Mouse (Mus musculus) ES-E14 (cell line): ENCODE measurements around the gene Mycbp. TPM values are rescaled to one million over a fixed set of nuclear protein-coding genes. Genes with fewer than 3 reads are reported as not detected.

Experiments used
- DNase-seq: peaks from one replicate; pipeline ENCODE4 v3.0.0-alpha.2; 2013; ENCODE audit warnings: low read depth, low spot score
- H3K27ac ChIP-seq: 2 replicates; pipeline ENCODE4 v1.5.1; 2012; ENCODE audit warnings: low read depth, mild to moderate bottlenecking, low read length, moderate library complexity, mixed read lengths; ENCODE audit not compliant: poor library complexity, insufficient read depth, severe bottlenecking
- H3K36me3 ChIP-seq: 2 replicates; pipeline ENCODE4 v1.6.1; 2012; ENCODE audit warnings: mild to moderate bottlenecking, low read length, moderate library complexity, mixed read lengths; ENCODE audit not compliant: control insufficient read depth, poor library complexity, insufficient read depth, severe bottlenecking
- H3K4me1 ChIP-seq, 2 experiments: fragments of 150-350 bp in 1 of 2; sonication (generic) in 1 of 2; 2 replicates each; pipeline ENCODE4 v1.6.1; 2012; ENCODE audit warnings: low read length in 2 of 2, mild to moderate bottlenecking in 1 of 2, mixed read lengths in 1 of 2; ENCODE audit not compliant: control insufficient read depth in 2 of 2, insufficient read depth in 2 of 2, poor library complexity in 1 of 2
- H3K4me3 ChIP-seq, 2 experiments: fragments of 150-350 bp in 1 of 2; sonication (generic) in 1 of 2; 2 replicates each; pipeline ENCODE4 v1.5.1; 2012; ENCODE audit warnings: low read length in 2 of 2, low read depth in 1 of 2, mild to moderate bottlenecking in 1 of 2, mixed read lengths in 1 of 2; ENCODE audit not compliant: insufficient read depth in 1 of 2, poor library complexity in 1 of 2, severe bottlenecking in 1 of 2
- H3K9ac ChIP-seq: 2 replicates; pipeline ENCODE4 v1.6.1; 2012; ENCODE audit warnings: low read depth, mild to moderate bottlenecking, low read length, mixed read lengths; ENCODE audit not compliant: poor library complexity, insufficient read depth, severe bottlenecking
- H3K9me3 ChIP-seq: fragments of 150-350 bp; sonication (generic); 2 replicates; pipeline ENCODE4 v1.6.1; 2012; ENCODE audit warnings: low read depth, mild to moderate bottlenecking, low read length; ENCODE audit not compliant: control insufficient read depth, insufficient read depth
- CHD2 ChIP-seq: IDR thresholded peaks from 2 replicates; pipeline ENCODE4 v1.6.1; 2014; ENCODE audit warnings: mild to moderate bottlenecking, low read depth, low read length, inconsistent platforms
- HCFC1 ChIP-seq: IDR thresholded peaks from 2 replicates; pipeline ENCODE4 v1.6.1; 2012; ENCODE audit warnings: low read length, inconsistent platforms, borderline replicate concordance; ENCODE audit not compliant: insufficient read depth
- MAFK ChIP-seq: IDR thresholded peaks from 2 replicates; pipeline ENCODE4 v1.6.1; 2014; ENCODE audit warnings: mild to moderate bottlenecking, low read depth, low read length, inconsistent platforms; ENCODE audit not compliant: insufficient read depth
- ZC3H11A ChIP-seq: IDR thresholded peaks from 2 replicates; pipeline ENCODE4 v1.6.1; 2012; ENCODE audit warnings: low read depth, mild to moderate bottlenecking, inconsistent platforms, low read length, borderline replicate concordance
- ZNF384 ChIP-seq: IDR thresholded peaks from 2 replicates; pipeline ENCODE4 v1.6.1; 2012; ENCODE audit warnings: low read depth, low read length, inconsistent platforms
- in situ Hi-C, 2 experiments: fragments of 600-800 bp; cut with MboI; formaldehyde crosslinking; loops; one replicate each; pipeline ENCODE4 v1.15.1; 2025; ENCODE audit warnings: low sequenced_read_pairs in 2 of 2, inconsistent platforms in 1 of 2; ENCODE audit not compliant: unreplicated experiment in 2 of 2
- total RNA-seq: library from RNA; depleted of rRNA; stranded (reverse); fragments of 300-350 nt; gene quantifications from 2 replicates; pipeline ENCODE4 v1.2.3, GENCODE M21; 2012; rRNA removed

Gene Mycbp
- 40.9 and 49.5 TPM in 2 replicates for total RNA-seq

GRCm38 (mm10) chr4:123904333-123905125 lies at the start of gene Mycbp:
Gene Mycbp, plus strand, starts transcription at chr4:123904832.
- H3K36me3 ChIP-seq, result no peaks in the 10 kb centered on the region
- H3K27ac ChIP-seq, result peak within 1 kb of the TSS; percentile 35; the same call in 1 of the 2 replicates
- DNase-seq, result peak; percentile 96
- H3K9ac ChIP-seq, result peak within 1 kb of the TSS; percentile 75
- no peaks in the 10 kb centered on the region for H3K9me3 ChIP-seq
- peaks cover 3 to 6% of the 10 kb centered on the region in 2 experiments; a peak in 2 of 4 replicates for H3K4me1 ChIP-seq
- TF ChIP-seq ZC3H11A (no peak), HCFC1 (peak; percentile 72; the same call in 1 of the 2 replicates), ZNF384 (no peak)
- in situ Hi-C loops, result no loop called here
- peak within 1 kb of the TSS; percentile 65 to 81 for H3K4me3 ChIP-seq

DNA sequence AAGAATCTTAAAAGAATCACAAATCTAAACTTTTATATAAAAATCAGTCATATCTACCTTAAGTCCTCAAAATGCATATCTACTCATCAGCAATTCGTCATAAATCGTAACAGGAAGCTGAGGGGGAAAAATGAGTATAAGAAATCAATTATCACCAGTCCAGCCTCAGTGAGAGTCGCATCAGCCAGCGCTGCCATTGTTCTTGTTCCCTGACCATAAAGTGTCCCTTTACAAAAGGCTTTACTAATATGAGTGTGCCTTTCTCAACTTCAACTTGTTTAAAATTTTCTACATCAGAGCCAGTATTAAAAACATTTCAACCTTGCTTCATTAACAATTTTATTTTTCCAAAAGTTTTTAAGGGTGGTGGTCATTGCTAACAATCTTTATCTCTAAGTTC lies 47.7 kb upstream of the Mycbp start:
- Histone ChIP-seq H3K4me3 (no peak overlapping the region), H3K9me3 (no peaks in the 10 kb centered on the region), H3K27ac (no peak overlapping the region), H3K9ac (no peak overlapping the region), H3K36me3 (no peaks in the 10 kb centered on the region), H3K4me1 (no peaks in the 10 kb centered on the region)
- no peak for TF ChIP-seq MAFK
- no peak for TF ChIP-seq ZNF384
- TF ChIP-seq ZC3H11A, result no peak
- in situ Hi-C loops, result no loop called here
- DNase-seq, result no peak

- in situ Hi-C loops, result no loop called here
- Histone ChIP-seq H3K9me3 (no peaks in the 10 kb centered on the region), H3K36me3 (no peaks in the 10 kb centered on the region), H3K4me1 (no peaks in the 10 kb centered on the region), H3K4me3 (no peak overlapping the region), H3K9ac (no peak overlapping the region), H3K27ac (no peak overlapping the region)
- no peak for DNase-seq
- no peak for TF ChIP-seq HCFC1
- no peak for TF ChIP-seq MAFK
- no peak for TF ChIP-seq ZC3H11A
- TF ChIP-seq ZNF384, result no peak
- no peak for TF ChIP-seq CHD2
Observed at GRCm38 (mm10) chr4:123858090-123858489, 46.5 kb upstream of the Mycbp start.

GRCm38 (mm10) chr4:123859379-123859778 lies 45.3 kb upstream of the Mycbp start, which contains the start of gene 4933427I04Rik:
Gene 4933427I04Rik, plus strand, starts transcription at chr4:123859679.
- H3K27ac ChIP-seq, result no peak within 1 kb of the TSS
- no peak for DNase-seq
- TF ChIP-seq CHD2, result no peak
- no peak for TF ChIP-seq ZNF384
- TF ChIP-seq ZC3H11A, result no peak
- TF ChIP-seq HCFC1, result no peak
- no peak for TF ChIP-seq MAFK

DNA sequence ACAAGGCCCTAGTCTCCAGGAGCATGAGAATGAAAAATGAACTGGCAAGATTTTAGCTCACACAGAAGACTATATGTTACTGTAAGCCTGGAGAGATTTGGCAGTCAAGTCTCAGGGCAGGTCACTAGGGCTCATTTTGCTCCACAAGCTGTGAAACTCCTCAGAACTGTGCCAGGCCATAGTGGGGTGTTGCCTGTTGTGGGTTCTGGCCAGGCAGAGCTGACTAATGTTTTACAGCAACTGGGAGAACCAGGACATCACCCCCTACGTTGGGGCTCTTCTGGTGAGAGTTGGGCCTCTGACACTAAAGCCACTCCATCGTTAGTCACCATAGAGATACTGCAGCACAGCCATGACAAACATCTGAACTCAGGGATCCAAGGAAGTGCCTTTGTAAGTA lies 44.8 kb upstream of the Mycbp start:
- H3K9me3 ChIP-seq, result no peaks in the 10 kb centered on the region
- H3K4me3 ChIP-seq, result no peak overlapping the region
- in situ Hi-C loops, result no loop called here
- TF ChIP-seq MAFK, result no peak
- TF ChIP-seq ZC3H11A, result no peak
- TF ChIP-seq ZNF384, result no peak
- no peak for TF ChIP-seq HCFC1
- no peak for TF ChIP-seq CHD2
- DNase-seq, result no peak
- H3K9ac ChIP-seq, result no peak overlapping the region
- H3K36me3 ChIP-seq, result no peaks in the 10 kb centered on the region
- H3K4me1 ChIP-seq, result no peaks in the 10 kb centered on the region
- no peak overlapping the region for H3K27ac ChIP-seq

More at GRCm38 (mm10) chr4:123859379-123859778, 45.3 kb upstream of the Mycbp start, which contains the start of gene 4933427I04Rik:
- in situ Hi-C loops, result no loop called here
- no peak within 1 kb of the TSS for H3K9ac ChIP-seq
- H3K4me1 ChIP-seq, result no peaks in the 10 kb centered on the region
- H3K4me3 ChIP-seq, result no peak within 1 kb of the TSS
- no peaks in the 10 kb centered on the region for H3K36me3 ChIP-seq
- no peaks in the 10 kb centered on the region for H3K9me3 ChIP-seq
